Mouse (Mus musculus) spleen, adult 12 weeks (tissue): ENCODE measurements around the gene Rbm20.

Experiments
- DNase-seq: peaks from one replicate; pipeline ENCODE4 v3.0.0; 2022; ENCODE audit warnings: low spot score

Rbm20 gene

GRCm38 (mm10) chr19:53881786-53882185 is 204.7 kb downstream of the Rbm20 start:
- no peak for DNase-seq

- DNase-seq = no peak
Observed at GRCm38 (mm10) chr19:53885450-53885849, 208.3 kb downstream of the Rbm20 start.

GRCm38 (mm10) chr19:53886576-53887370 is 209.7 kb downstream of the Rbm20 start:
- DNase-seq = no peak

GRCm38 (mm10) chr19:53887822-53888221 is 210.7 kb downstream of the Rbm20 start:
- DNase-seq = no peak

- DNase-seq = no peak
Observed at GRCm38 (mm10) chr19:53888331-53888730, 211.2 kb downstream of the Rbm20 start.

GRCm38 (mm10) chr19:53889555-53889954 is 212.4 kb downstream of the Rbm20 start:
- no peak for DNase-seq

- no peak for DNase-seq
Observed at GRCm38 (mm10) chr19:53890274-53890673, 213.2 kb downstream of the Rbm20 start.

- DNase-seq = no peak
Observed at GRCm38 (mm10) chr19:53890781-53891251, 213.7 kb downstream of the Rbm20 start.

- no peak for DNase-seq
Observed at GRCm38 (mm10) chr19:53891569-53891968, 214.5 kb downstream of the Rbm20 start.

- no peak for DNase-seq
Observed at GRCm38 (mm10) chr19:53892061-53892460, 215.0 kb downstream of the Rbm20 start, which contains the start of gene Pdcd4. Gene Pdcd4 (plus strand): TSS chr19:53892231.

GRCm38 (mm10) chr19:53892838-53893359 is 215.8 kb downstream of the Rbm20 start:
- no peak for DNase-seq

GRCm38 (mm10) chr19:53893711-53894171 is 216.6 kb downstream of the Rbm20 start:
- DNase-seq = no peak

GRCm38 (mm10) chr19:53894538-53895121 is 217.5 kb downstream of the Rbm20 start:
- no peak for DNase-seq

GRCm38 (mm10) chr19:53898046-53898445 is 220.9 kb downstream of the Rbm20 start:
- no peak for DNase-seq

- DNase-seq = no peak
Observed at GRCm38 (mm10) chr19:53898498-53898897, 221.4 kb downstream of the Rbm20 start.

GRCm38 (mm10) chr19:53898970-53899900 is 222.1 kb downstream of the Rbm20 start:
- DNase-seq = no peak

GRCm38 (mm10) chr19:53899941-53900610 is 223.0 kb downstream of the Rbm20 start:
- DNase-seq = no peak

GRCm38 (mm10) chr19:53901931-53902738 is 225.0 kb downstream of the Rbm20 start:
- no peak for DNase-seq

GRCm38 (mm10) chr19:53902739-53903487 is 225.8 kb downstream of the Rbm20 start:
- peak; percentile 87 for DNase-seq
